Mouse (Mus musculus): ENCODE measurements around the gene Btg3. TPM values are rescaled to one million over a fixed set of nuclear protein-coding genes. Genes with fewer than 3 reads are reported as not detected.

The Btg3 gene
- total RNA-seq, 2 experiments from 2014 or later = 17.4 to 36.3 TPM

- no peak for DNase-seq
Observed at GRCm38 (mm10) chr16:78346662-78347327, 30.2 kb downstream of the Btg3 start.

- DNase-seq = no peak
Observed at GRCm38 (mm10) chr16:78343792-78344191, 33.2 kb downstream of the Btg3 start.

- no peak for DNase-seq
Observed at GRCm38 (mm10) chr16:78342767-78343166, 34.2 kb downstream of the Btg3 start.

- DNase-seq = peak; percentile 17
Observed at GRCm38 (mm10) chr16:78341356-78341755, 35.6 kb downstream of the Btg3 start.

- peak; percentile 23 for DNase-seq
Observed at GRCm38 (mm10) chr16:78337226-78337625, 39.8 kb downstream of the Btg3 start.

GRCm38 (mm10) chr16:78327999-78328398, 49.0 kb downstream of the Btg3 start:
- DNase-seq = no peak

GRCm38 (mm10) chr16:78327562-78327961, 49.4 kb downstream of the Btg3 start:
- no peak for DNase-seq

GRCm38 (mm10) chr16:78325972-78326848, 50.8 kb downstream of the Btg3 start:
- no peak for DNase-seq

- DNase-seq = no peak
Observed at GRCm38 (mm10) chr16:78322140-78322539, 54.9 kb downstream of the Btg3 start.

- DNase-seq = no peak
Observed at GRCm38 (mm10) chr16:78321559-78321958, 55.4 kb downstream of the Btg3 start.

GRCm38 (mm10) chr16:78319711-78320110, 57.3 kb downstream of the Btg3 start:
- no peak for DNase-seq

GRCm38 (mm10) chr16:78317960-78318359, 59.0 kb downstream of the Btg3 start:
- no peak for DNase-seq

- peak; percentile 68 for DNase-seq
Observed at GRCm38 (mm10) chr16:78316849-78317248, 60.1 kb downstream of the Btg3 start.

GRCm38 (mm10) chr16:78314026-78314425, 63.0 kb downstream of the Btg3 start:
- DNase-seq = no peak

- DNase-seq = no peak
Observed at GRCm38 (mm10) chr16:78313135-78313887, 63.7 kb downstream of the Btg3 start.

- no peak for DNase-seq
Observed at GRCm38 (mm10) chr16:78309258-78309657, 67.7 kb downstream of the Btg3 start.

GRCm38 (mm10) chr16:78307476-78308192, 69.4 kb downstream of the Btg3 start:
- DNase-seq = no peak

GRCm38 (mm10) chr16:78306606-78307005, 70.4 kb downstream of the Btg3 start:
- DNase-seq = no peak

- no peak for DNase-seq
Observed at GRCm38 (mm10) chr16:78305606-78306100, 71.3 kb downstream of the Btg3 start.

- peak; percentile 46 for DNase-seq
Observed at GRCm38 (mm10) chr16:78302678-78303050, 74.3 kb downstream of the Btg3 start.

- peak; percentile 37 for DNase-seq
Observed at GRCm38 (mm10) chr16:78301831-78302677, 74.9 kb downstream of the Btg3 start.
